Mouse (Mus musculus): ENCODE results near the gene Pex14. TPM values are rescaled to one million over a fixed set of nuclear protein-coding genes. Genes with fewer than 3 reads are reported as not detected.

Pex14 gene
- polyA plus RNA-seq (2016; fragmentation: Nextera tagmentation; extraction: Ambion mirVana): 49.4 and 55.5 TPM in 2 replicates

GRCm38 (mm10) chr4:149099369-149100017 lies at the start of gene Pex14:
Pex14 (minus strand) TSS chr4:149099876.
- peak within 1 kb of the TSS; percentile 99 for H3K4me3 ChIP-seq

GRCm38 (mm10) chr4:149149196-149149595 lies 49.5 kb upstream of the Pex14 start:
- H3K4me1 ChIP-seq: 0 out of 2 replicates have a peak, but pooled peaks cover 3% of the 10 kb centered on the region
- no peak overlapping the region for H3K4me3 ChIP-seq
- ATAC-seq (ENCODE audit: low FRiP score): no peak
- no peak overlapping the region for H3K9ac ChIP-seq
- WGBS: 75% methylated on average over 9 of the region's 9 CpGs
- no peaks in the 10 kb centered on the region for H3K27me3 ChIP-seq
- H3K36me3 ChIP-seq: peaks cover 52% of the 10 kb centered on the region
- no peak overlapping the region for H3K4me2 ChIP-seq (replicated peaks)
- peak overlapping the region; percentile 57; the same call in 1 of the 2 replicates for H3K27ac ChIP-seq
- no peaks in the 10 kb centered on the region for H3K9me3 ChIP-seq (replicated peaks)

More at GRCm38 (mm10) chr4:149099369-149100017, at the start of gene Pex14:
- Histone ChIP-seq H3K9me3 (replicated peaks) (no peaks in the 10 kb centered on the region), H3K36me3 (no peaks in the 10 kb centered on the region), H3K9ac (peak within 1 kb of the TSS; percentile 88), H3K27me3 (no peaks in the 10 kb centered on the region), H3K4me2 (replicated peaks) (peak within 1 kb of the TSS; percentile 78), H3K4me1 (peaks cover 15% of the 10 kb centered on the region), H3K27ac (peak within 1 kb of the TSS; percentile 73)
- under 1% methylated on average over 50 of the region's 50 CpGs for WGBS
- ATAC-seq (ENCODE audit: low FRiP score): peak; percentile 83

- no peak for ATAC-seq (ENCODE audit: low FRiP score)
- H3K9me3 ChIP-seq (replicated peaks): no peaks in the 10 kb centered on the region
- peaks cover 41% of the 10 kb centered on the region for H3K36me3 ChIP-seq
- H3K4me1 ChIP-seq: 0 out of 2 replicates have a peak, but pooled peaks cover 3% of the 10 kb centered on the region
- H3K9ac ChIP-seq: no peak overlapping the region
- no peak overlapping the region for H3K27ac ChIP-seq
- 79% methylated on average over 4 of the region's 4 CpGs for WGBS
- no peak overlapping the region for H3K4me2 ChIP-seq (replicated peaks)
- H3K4me3 ChIP-seq: no peak overlapping the region
- no peaks in the 10 kb centered on the region for H3K27me3 ChIP-seq
Observed at GRCm38 (mm10) chr4:149148084-149148483, 48.4 kb upstream of the Pex14 start.

- WGBS: 86% methylated on average over 7 of the region's 7 CpGs
- peaks cover 35% of the 10 kb centered on the region for H3K36me3 ChIP-seq
- H3K4me3 ChIP-seq: no peak overlapping the region
- H3K9ac ChIP-seq: no peak overlapping the region
- ATAC-seq (ENCODE audit: low FRiP score): no peak
- no peaks in the 10 kb centered on the region for H3K27me3 ChIP-seq
- no peak overlapping the region for H3K27ac ChIP-seq
- no peak overlapping the region for H3K4me2 ChIP-seq (replicated peaks)
- no peaks in the 10 kb centered on the region for H3K9me3 ChIP-seq (replicated peaks)
- 0 out of 2 replicates have a peak, but pooled peaks cover 3% of the 10 kb centered on the region for H3K4me1 ChIP-seq
Observed at GRCm38 (mm10) chr4:149147528-149147927, 47.9 kb upstream of the Pex14 start.

- 68% methylated on average over 4 of the region's 4 CpGs for WGBS
- Histone ChIP-seq H3K36me3 (peaks cover 12% of the 10 kb centered on the region), H3K9ac (no peak overlapping the region), H3K4me2 (replicated peaks) (no peak overlapping the region), H3K4me1 (0 out of 2 replicates have a peak, but pooled peaks cover 3% of the 10 kb centered on the region), H3K27ac (no peak overlapping the region), H3K9me3 (replicated peaks) (no peaks in the 10 kb centered on the region), H3K27me3 (no peaks in the 10 kb centered on the region), H3K4me3 (no peak overlapping the region)
- no peak for ATAC-seq (ENCODE audit: low FRiP score)
Observed at GRCm38 (mm10) chr4:149145151-149145550, 45.5 kb upstream of the Pex14 start.

- H3K27me3 ChIP-seq: no peaks in the 10 kb centered on the region
- H3K4me3 ChIP-seq: no peak overlapping the region
- WGBS: 5% methylated on average over 3 of the region's 3 CpGs
- H3K4me1 ChIP-seq: 0 out of 2 replicates have a peak, but pooled peaks cover 3% of the 10 kb centered on the region
- no peak overlapping the region for H3K9ac ChIP-seq
- H3K27ac ChIP-seq: no peak overlapping the region
- H3K9me3 ChIP-seq (replicated peaks): no peaks in the 10 kb centered on the region
- peaks cover 5% of the 10 kb centered on the region for H3K36me3 ChIP-seq
- ATAC-seq (ENCODE audit: low FRiP score): peak; percentile 82
- H3K4me2 ChIP-seq (replicated peaks): no peak overlapping the region
Observed at GRCm38 (mm10) chr4:149144459-149144858, 44.8 kb upstream of the Pex14 start.

- Histone ChIP-seq H3K4me2 (replicated peaks) (no peak overlapping the region), H3K4me3 (no peak overlapping the region), H3K36me3 (no peaks in the 10 kb centered on the region), H3K27me3 (no peaks in the 10 kb centered on the region), H3K27ac (no peak overlapping the region), H3K4me1 (0 out of 2 replicates have a peak, but pooled peaks cover 3% of the 10 kb centered on the region), H3K9me3 (replicated peaks) (no peaks in the 10 kb centered on the region), H3K9ac (no peak overlapping the region)
- ATAC-seq (ENCODE audit: low FRiP score): no peak
- WGBS: 24% methylated on average over 4 of the region's 4 CpGs
Observed at GRCm38 (mm10) chr4:149143594-149143993, 43.9 kb upstream of the Pex14 start.

GRCm38 (mm10) chr4:149138515-149138914 lies 38.8 kb upstream of the Pex14 start:
- no peaks in the 10 kb centered on the region for H3K27me3 ChIP-seq
- H3K4me3 ChIP-seq: no peak overlapping the region
- no peak overlapping the region for H3K27ac ChIP-seq
- no peak overlapping the region for H3K9ac ChIP-seq
- H3K4me1 ChIP-seq: peaks cover 9% of the 10 kb centered on the region
- 80% methylated on average over 8 of the region's 8 CpGs for WGBS
- H3K36me3 ChIP-seq: no peaks in the 10 kb centered on the region
- no peak overlapping the region for H3K4me2 ChIP-seq (replicated peaks)
- no peak for ATAC-seq (ENCODE audit: low FRiP score)
- no peaks in the 10 kb centered on the region for H3K9me3 ChIP-seq (replicated peaks)

- peak within 1 kb of the TSS; percentile 61 for H3K4me2 ChIP-seq (replicated peaks)
- H3K9ac ChIP-seq: peak within 1 kb of the TSS; percentile 70
- peak within 1 kb of the TSS; percentile 62 for H3K4me3 ChIP-seq
- WGBS: 1% methylated on average over 68 of the region's 68 CpGs
- peak; percentile 90 for ATAC-seq (ENCODE audit: low FRiP score)
- peaks cover 1% of the 10 kb centered on the region; the same call in 1 of the 2 replicates for H3K36me3 ChIP-seq
- H3K9me3 ChIP-seq (replicated peaks): no peaks in the 10 kb centered on the region
- peak within 1 kb of the TSS; percentile 85 for H3K27ac ChIP-seq
- no peaks in the 10 kb centered on the region for H3K27me3 ChIP-seq
- H3K4me1 ChIP-seq: peaks cover 9% of the 10 kb centered on the region
Observed at GRCm38 (mm10) chr4:149136982-149137770, 37.5 kb upstream of the Pex14 start, which contains the start of gene Cenps. Cenps (minus strand) TSS chr4:149137629.

GRCm38 (mm10) chr4:149136116-149136850 lies 36.6 kb upstream of the Pex14 start:
- Histone ChIP-seq H3K27ac (peak overlapping the region; percentile 85; the same call in 1 of the 2 replicates), H3K4me3 (peak overlapping the region; percentile 62), H3K4me1 (peaks cover 9% of the 10 kb centered on the region), H3K36me3 (peaks cover 8% of the 10 kb centered on the region; the same call in 1 of the 2 replicates), H3K27me3 (no peaks in the 10 kb centered on the region), H3K9me3 (replicated peaks) (no peaks in the 10 kb centered on the region), H3K9ac (peak overlapping the region; percentile 70; the same call in 1 of the 2 replicates), H3K4me2 (replicated peaks) (peak overlapping the region; percentile 61)
- ATAC-seq (ENCODE audit: low FRiP score): no peak
- WGBS: 65% methylated on average over 18 of the region's 18 CpGs

- Histone ChIP-seq H3K9me3 (replicated peaks) (no peaks in the 10 kb centered on the region), H3K4me1 (peaks cover 9% of the 10 kb centered on the region), H3K27ac (no peak overlapping the region), H3K4me2 (replicated peaks) (no peak overlapping the region), H3K9ac (no peak overlapping the region), H3K4me3 (no peak overlapping the region), H3K27me3 (no peaks in the 10 kb centered on the region), H3K36me3 (peaks cover 24% of the 10 kb centered on the region)
- no peak for ATAC-seq (ENCODE audit: low FRiP score)
- WGBS: 78% methylated on average over 5 of the region's 5 CpGs
Observed at GRCm38 (mm10) chr4:149133395-149133794, 33.7 kb upstream of the Pex14 start.

Measured in hindbrain, embryonic 12.5 days (tissue).